Mouse (Mus musculus): ENCODE measurements around the gene Vapb. TPM values are rescaled to one million over a fixed set of nuclear protein-coding genes. Genes with fewer than 3 reads are reported as not detected.
A peak's percentile ranks its signal among the peaks of the same experiment; 100 is the strongest.
"Not testable (repeated sequence)": the region's sequence is repeated elsewhere in the genome, so short reads cannot be mapped to it uniquely, and the experiment has no call there.

Vapb gene
- polyA plus RNA-seq, 1 experiment from 2014 or later: 10.0 TPM

GRCm38 (mm10) chr2:173713241-173713640 is 24.1 kb upstream of the Vapb start:
- no peak overlapping the region for H3K9ac ChIP-seq
- no peak for ATAC-seq (ENCODE audit: insufficient number of reproducible peaks, low FRiP score)
- no peaks in the 10 kb centered on the region for H3K9me3 ChIP-seq (replicated peaks)
- H3K4me3 ChIP-seq: no peak overlapping the region
- no peak overlapping the region for H3K27ac ChIP-seq (ENCODE audit: poor library complexity, severe bottlenecking)
- H3K4me1 ChIP-seq (replicated peaks): no peaks in the 10 kb centered on the region; the same call in 1 of the 2 replicates
- WGBS: 72% methylated on average over 4 of the region's 4 CpGs
- H3K4me2 ChIP-seq: no peak overlapping the region
- H3K27me3 ChIP-seq (replicated peaks): no peaks in the 10 kb centered on the region
- peaks cover 8% of the 10 kb centered on the region; the same call in 1 of the 2 replicates for H3K36me3 ChIP-seq

- 70% methylated on average over 8 of the region's 8 CpGs for WGBS
- no peak for ATAC-seq (ENCODE audit: insufficient number of reproducible peaks, low FRiP score)
- no peaks in the 10 kb centered on the region; the same call in 1 of the 2 replicates for H3K4me1 ChIP-seq (replicated peaks)
Measured at GRCm38 (mm10) chr2:173714620-173715218, 22.6 kb upstream of the Vapb start.

GRCm38 (mm10) chr2:173716966-173717365 is 20.3 kb upstream of the Vapb start:
- ATAC-seq (ENCODE audit: insufficient number of reproducible peaks, low FRiP score): no peak
- Histone ChIP-seq H3K27me3 (replicated peaks) (no peaks in the 10 kb centered on the region), H3K4me2 (no peak overlapping the region), H3K27ac (ENCODE audit: poor library complexity, severe bottlenecking) (no peak overlapping the region), H3K4me3 (no peak overlapping the region), H3K36me3 (no peaks in the 10 kb centered on the region), H3K9ac (no peak overlapping the region), H3K4me1 (replicated peaks) (no peaks in the 10 kb centered on the region; the same call in 1 of the 2 replicates), H3K9me3 (replicated peaks) (0 out of 2 replicates have a peak, but pooled peaks cover 4% of the 10 kb centered on the region)
- WGBS: 85% methylated on average over 5 of the region's 5 CpGs

More at GRCm38 (mm10) chr2:173714620-173715218, 22.6 kb upstream of the Vapb start:
- Histone ChIP-seq H3K36me3 (no peaks in the 10 kb centered on the region), H3K9ac (no peak overlapping the region), H3K27ac (ENCODE audit: poor library complexity, severe bottlenecking) (no peak overlapping the region), H3K4me2 (no peak overlapping the region), H3K9me3 (replicated peaks) (0 out of 2 replicates have a peak, but pooled peaks cover under 1% of the 10 kb centered on the region), H3K4me3 (no peak overlapping the region), H3K27me3 (replicated peaks) (no peaks in the 10 kb centered on the region)

GRCm38 (mm10) chr2:173719115-173719514 is 18.2 kb upstream of the Vapb start, which contains the start of gene 1700010B08Rik:
Gene 1700010B08Rik (plus strand): TSS chr2:173719415.
- not testable (repeated sequence) for H3K27me3 ChIP-seq (replicated peaks); H3K4me2 ChIP-seq; H3K36me3 ChIP-seq; H3K4me3 ChIP-seq; H3K27ac ChIP-seq (ENCODE audit: poor library complexity, severe bottlenecking); H3K9me3 ChIP-seq (replicated peaks); H3K9ac ChIP-seq; H3K4me1 ChIP-seq (replicated peaks); ATAC-seq (ENCODE audit: insufficient number of reproducible peaks, low FRiP score)
- 83% methylated on average over 6 of the region's 7 CpGs for WGBS

- no peak overlapping the region for H3K4me2 ChIP-seq
- H3K9ac ChIP-seq: no peak overlapping the region
- H3K4me1 ChIP-seq (replicated peaks): no peaks in the 10 kb centered on the region
- H3K36me3 ChIP-seq: no peaks in the 10 kb centered on the region
- 73% methylated on average over 11 of the region's 11 CpGs for WGBS
- no peak for ATAC-seq (ENCODE audit: insufficient number of reproducible peaks, low FRiP score)
- no peak overlapping the region for H3K27ac ChIP-seq (ENCODE audit: poor library complexity, severe bottlenecking)
- no peaks in the 10 kb centered on the region for H3K27me3 ChIP-seq (replicated peaks)
- H3K9me3 ChIP-seq (replicated peaks): 0 out of 2 replicates have a peak, but pooled peaks cover 4% of the 10 kb centered on the region
- H3K4me3 ChIP-seq: no peak overlapping the region
Measured at GRCm38 (mm10) chr2:173722251-173722857, 15.0 kb upstream of the Vapb start.

- H3K4me3 ChIP-seq: no peak overlapping the region
- H3K9me3 ChIP-seq (replicated peaks): 0 out of 2 replicates have a peak, but pooled peaks cover 4% of the 10 kb centered on the region
- H3K9ac ChIP-seq: no peak overlapping the region
- no peaks in the 10 kb centered on the region for H3K27me3 ChIP-seq (replicated peaks)
- ATAC-seq (ENCODE audit: insufficient number of reproducible peaks, low FRiP score): no peak
- H3K27ac ChIP-seq (ENCODE audit: poor library complexity, severe bottlenecking): no peak overlapping the region
- 46% methylated on average over 14 of the region's 14 CpGs for WGBS
- H3K4me2 ChIP-seq: no peak overlapping the region
- H3K36me3 ChIP-seq: no peaks in the 10 kb centered on the region
- no peaks in the 10 kb centered on the region for H3K4me1 ChIP-seq (replicated peaks)
Measured at GRCm38 (mm10) chr2:173724382-173724781, 12.9 kb upstream of the Vapb start.

GRCm38 (mm10) chr2:173724940-173725807 is 12.1 kb upstream of the Vapb start:
- Histone ChIP-seq H3K27me3 (replicated peaks) (no peaks in the 10 kb centered on the region), H3K4me2 (no peak overlapping the region), H3K4me1 (replicated peaks) (peaks cover 4% of the 10 kb centered on the region), H3K9ac (no peak overlapping the region), H3K9me3 (replicated peaks) (no peaks in the 10 kb centered on the region), H3K4me3 (no peak overlapping the region), H3K27ac (ENCODE audit: poor library complexity, severe bottlenecking) (no peak overlapping the region), H3K36me3 (no peaks in the 10 kb centered on the region)
- WGBS: 69% methylated on average over 15 of the region's 15 CpGs
- no peak for ATAC-seq (ENCODE audit: insufficient number of reproducible peaks, low FRiP score)

GRCm38 (mm10) chr2:173725819-173726218 is 11.5 kb upstream of the Vapb start:
- H3K36me3 ChIP-seq: no peaks in the 10 kb centered on the region
- H3K4me3 ChIP-seq: no peak overlapping the region
- H3K27ac ChIP-seq (ENCODE audit: poor library complexity, severe bottlenecking): no peak overlapping the region
- H3K27me3 ChIP-seq (replicated peaks): no peaks in the 10 kb centered on the region
- no peak overlapping the region for H3K9ac ChIP-seq
- ATAC-seq (ENCODE audit: insufficient number of reproducible peaks, low FRiP score): no peak
- peaks cover 11% of the 10 kb centered on the region for H3K4me1 ChIP-seq (replicated peaks)
- no peaks in the 10 kb centered on the region for H3K9me3 ChIP-seq (replicated peaks)
- 81% methylated on average over 4 of the region's 4 CpGs for WGBS
- no peak overlapping the region for H3K4me2 ChIP-seq

- peak; percentile 46 for ATAC-seq (ENCODE audit: insufficient number of reproducible peaks, low FRiP score)
- WGBS: 11% methylated on average over 9 of the region's 9 CpGs
Measured at GRCm38 (mm10) chr2:173730444-173730966, 6.8 kb upstream of the Vapb start.

GRCm38 (mm10) chr2:173734426-173734825 is 2.9 kb upstream of the Vapb start:
- H3K9ac ChIP-seq: no peak overlapping the region
- H3K27ac ChIP-seq (ENCODE audit: poor library complexity, severe bottlenecking): no peak overlapping the region
- no peaks in the 10 kb centered on the region for H3K27me3 ChIP-seq (replicated peaks)
- no peak overlapping the region for H3K4me3 ChIP-seq
- H3K4me1 ChIP-seq (replicated peaks): peaks cover 29% of the 10 kb centered on the region
- no peak overlapping the region for H3K4me2 ChIP-seq
- H3K36me3 ChIP-seq: peaks cover 5% of the 10 kb centered on the region; the same call in 1 of the 2 replicates
- ATAC-seq (ENCODE audit: insufficient number of reproducible peaks, low FRiP score): no peak
- 69% methylated on average over 2 of the region's 2 CpGs for WGBS
- H3K9me3 ChIP-seq (replicated peaks): no peaks in the 10 kb centered on the region

More at GRCm38 (mm10) chr2:173730444-173730966, 6.8 kb upstream of the Vapb start:
- Histone ChIP-seq H3K4me2 (peak overlapping the region; percentile 36), H3K9me3 (replicated peaks) (no peaks in the 10 kb centered on the region), H3K36me3 (no peaks in the 10 kb centered on the region), H3K27me3 (replicated peaks) (no peaks in the 10 kb centered on the region), H3K27ac (ENCODE audit: poor library complexity, severe bottlenecking) (no peak overlapping the region), H3K9ac (no peak overlapping the region), H3K4me3 (no peak overlapping the region), H3K4me1 (replicated peaks) (peaks cover 14% of the 10 kb centered on the region)

- H3K27ac ChIP-seq (ENCODE audit: poor library complexity, severe bottlenecking): no peak overlapping the region
Measured at GRCm38 (mm10) chr2:173738232-173738631, 921 bp downstream of the Vapb start.

More at GRCm38 (mm10) chr2:173738232-173738631, 921 bp downstream of the Vapb start:
- peak overlapping the region; percentile 80 for H3K9ac ChIP-seq
- H3K27me3 ChIP-seq (replicated peaks): no peaks in the 10 kb centered on the region
- no peaks in the 10 kb centered on the region for H3K9me3 ChIP-seq (replicated peaks)
- 63% methylated on average over 9 of the region's 9 CpGs for WGBS
- no peak for ATAC-seq (ENCODE audit: insufficient number of reproducible peaks, low FRiP score)
- peak overlapping the region; percentile 90 for H3K4me2 ChIP-seq
- peaks cover 16% of the 10 kb centered on the region for H3K4me1 ChIP-seq (replicated peaks)
- H3K4me3 ChIP-seq: peak overlapping the region; percentile 74
- peaks cover 10% of the 10 kb centered on the region for H3K36me3 ChIP-seq
